Mouse (Mus musculus) liver, postnatal 0 days (tissue): ENCODE results near the gene 6030445D17Rik.

Source experiments
- CTCF ChIP-seq: sonication (generic); IDR thresholded peaks from 2 replicates; pipeline ENCODE4 v1.5.1; 2016; ENCODE audit warnings: antibody characterized with exemption, low read depth
- EP300 ChIP-seq: IDR thresholded peaks from 2 replicates; pipeline ENCODE4 v1.6.1; 2016; ENCODE audit warnings: antibody characterized with exemption, low read depth, mild to moderate bottlenecking

DNA sequence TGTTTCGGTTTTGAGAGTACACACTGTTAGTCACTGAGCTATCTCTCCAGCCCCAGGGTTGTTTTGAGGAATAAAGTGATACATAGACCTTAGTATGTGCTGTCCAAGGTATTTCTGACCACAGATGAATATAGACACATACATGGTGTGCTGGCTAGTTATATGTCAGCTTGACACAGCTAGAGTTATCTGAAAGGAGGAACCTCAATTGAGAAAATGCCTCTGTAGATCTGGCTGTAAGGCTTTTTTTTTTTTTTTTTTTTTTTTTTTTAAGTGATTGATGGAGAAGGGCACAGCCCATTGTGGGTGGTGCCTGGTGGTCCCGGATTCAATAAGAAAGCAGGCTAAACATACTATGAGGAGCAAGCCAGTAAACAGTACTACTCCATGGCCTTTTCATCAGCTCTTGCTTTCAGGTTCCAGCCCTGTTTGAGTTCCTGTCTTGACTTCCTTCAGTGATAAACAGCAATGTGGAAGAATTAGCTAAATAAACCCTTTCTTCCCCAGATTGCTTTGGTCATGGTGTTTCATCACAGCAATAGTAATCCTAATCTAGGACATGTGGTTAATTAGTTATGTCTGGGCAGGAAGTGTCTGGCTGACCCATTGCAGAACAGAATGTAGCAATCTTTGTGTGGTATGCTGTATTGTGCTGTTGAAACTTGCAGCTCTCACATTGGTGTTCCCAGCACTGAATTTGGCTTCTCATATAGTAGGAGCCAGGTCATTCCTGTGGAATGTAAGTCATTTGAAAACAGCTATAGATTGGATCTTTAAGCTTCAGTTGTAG, 43.6 kb downstream of the 6030445D17Rik start:
- TF ChIP-seq CTCF, result no peak
- peak; percentile 34; the same call in 1 of the 2 replicates for TF ChIP-seq EP300
